In the genomic region with DNA sequence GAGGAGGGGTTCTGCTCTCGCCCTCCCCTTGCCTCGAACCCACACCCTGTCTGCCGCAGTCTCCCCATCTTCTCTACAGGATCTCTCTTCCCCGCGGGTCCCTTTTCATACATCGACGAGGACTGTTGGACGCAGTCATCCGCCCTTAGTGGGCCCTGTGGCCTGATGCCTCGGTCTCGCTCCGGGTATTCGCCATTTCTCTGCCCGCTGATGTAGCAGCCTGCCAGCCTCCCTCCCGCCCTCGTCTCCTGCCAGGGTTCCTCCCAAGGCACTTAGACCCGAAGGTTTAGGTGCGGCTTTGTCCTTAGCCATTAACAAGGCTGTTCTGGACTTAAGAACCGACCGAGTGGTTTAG, we compare ENCODE assay signal across 7 mouse cellular contexts. TPM values are rescaled to one million over a fixed set of nuclear protein-coding genes. Genes with fewer than 3 reads are reported as not detected.
DNase-seq lines count a peak whose midpoint lies in the region; ATAC-seq and TF ChIP-seq lines count a peak whose summit lies in the region.

No protein-coding gene starts in this region.

- no peak for TF ChIP-seq CTCF in spleen, adult 2 months (IDR thresholded peaks at IDR 0.05; ENCODE audit: extremely low read depth, insufficient read depth, insufficient read length, insufficient replicate concordance)
- no peak for TF ChIP-seq CTCF in olfactory bulb, adult 2 months (IDR thresholded peaks at IDR 0.05; ENCODE audit: insufficient read depth, low read depth, low read length)

- peak overlapping the region; percentile 89 for H3K4me2 ChIP-seq in embryonic facial prominence, embryonic 15.5 days (replicated peaks)

- H3K36me3 ChIP-seq in spleen, adult 2 months (ENCODE audit: control insufficient read depth, insufficient read depth, low read length), result no peaks in the 10 kb centered on the region
- no peaks in the 10 kb centered on the region for H3K36me3 ChIP-seq in embryonic facial prominence, embryonic 15.5 days
- H3K36me3 ChIP-seq in limb, embryonic 10.5 days, result no peaks in the 10 kb centered on the region

- no peak for ATAC-seq in embryonic facial prominence, embryonic 15.5 days (ENCODE audit: insufficient number of reproducible peaks, low FRiP score, low TSS enrichment, low read depth)

- peak overlapping the region; percentile 47 for H3K9ac ChIP-seq in embryonic facial prominence, embryonic 15.5 days

- no peak for DNase-seq in spleen, adult 2 months (ENCODE audit: low read depth in 1 of 2, low spot score in 2 of 2)
- no peak for DNase-seq in spleen, postnatal 10 days (ENCODE audit: low spot score in 2 of 2)
- peak; percentile 73 for DNase-seq in limb, embryonic 10.5 days (ENCODE audit: low spot score)
- no peak for DNase-seq in urinary bladder, postnatal 10 days (ENCODE audit: low spot score)
- no peak for DNase-seq in layer of hippocampus, postnatal 36 days

- peaks cover 16% of the 10 kb centered on the region for H3K27me3 ChIP-seq in spleen, adult 2 months (ENCODE audit: control insufficient read depth, insufficient read depth, low read length)
- H3K27me3 ChIP-seq in embryonic facial prominence, embryonic 15.5 days, result peaks cover 80% of the 10 kb centered on the region
- H3K27me3 ChIP-seq in limb, embryonic 10.5 days (ENCODE audit: low read depth, poor library complexity, severe bottlenecking), result peaks cover 68% of the 10 kb centered on the region

- H3K9me3 ChIP-seq in embryonic facial prominence, embryonic 15.5 days (replicated peaks), result no peaks in the 10 kb centered on the region
- H3K9me3 ChIP-seq in limb, embryonic 10.5 days (replicated peaks), result no peaks in the 10 kb centered on the region

- 4% methylated on average over 20 of the region's 20 CpGs for WGBS in spleen, adult 2 months
- WGBS in embryonic facial prominence, embryonic 15.5 days, result 2% methylated on average over 20 of the region's 20 CpGs
- under 1% methylated on average over 20 of the region's 20 CpGs for WGBS in limb, embryonic 10.5 days
- WGBS in olfactory bulb, adult 2 months, result 6% methylated on average over 20 of the region's 20 CpGs

- H3K4me1 ChIP-seq in spleen, adult 2 months (ENCODE audit: control insufficient read depth, insufficient read depth, insufficient read length), result no peaks in the 10 kb centered on the region; the same call in none of the 2 replicates
- H3K4me1 ChIP-seq in embryonic facial prominence, embryonic 15.5 days, result peaks cover 21% of the 10 kb centered on the region
- H3K4me1 ChIP-seq in limb, embryonic 10.5 days, result peaks cover 100% of the 10 kb centered on the region
- H3K4me1 ChIP-seq in olfactory bulb, adult 2 months (ENCODE audit: control insufficient read depth, insufficient read depth, low read length), result peaks cover 29% of the 10 kb centered on the region

- no peak overlapping the region for H3K27ac ChIP-seq in spleen, adult 2 months (ENCODE audit: insufficient read depth, low read length)
- H3K27ac ChIP-seq in embryonic facial prominence, embryonic 15.5 days (replicated peaks), result no peak overlapping the region
- H3K27ac ChIP-seq in limb, embryonic 10.5 days, result peak overlapping the region; percentile 95
- peak overlapping the region; percentile 87 for H3K27ac ChIP-seq in olfactory bulb, adult 2 months (ENCODE audit: insufficient read depth, low read depth, low read length)

- TF ChIP-seq POLR2A in spleen, adult 2 months (IDR thresholded peaks at IDR 0.05; ENCODE audit: low read depth, low read length), result no peak
- no peak for TF ChIP-seq POLR2A in olfactory bulb, adult 2 months (IDR thresholded peaks at IDR 0.05; ENCODE audit: insufficient read depth, low read depth, low read length)

- H3K4me3 ChIP-seq in spleen, adult 2 months (ENCODE audit: extremely low read depth, insufficient read depth, insufficient read length), result peak overlapping the region; percentile 39; the same call in 1 of the 2 replicates
- peak overlapping the region; percentile 50 for H3K4me3 ChIP-seq in embryonic facial prominence, embryonic 15.5 days (replicated peaks)
- peak overlapping the region; percentile 58 for H3K4me3 ChIP-seq in limb, embryonic 10.5 days
- peak overlapping the region; percentile 41 for H3K4me3 ChIP-seq in olfactory bulb, adult 2 months (ENCODE audit: insufficient read depth, low read depth, low read length)

RNA-seq across cellular contexts. Expression of a gene that starts 25.3 kb away (rescaled TPM):
- 29.6 and 34.9 TPM in 2 replicates for polyA plus RNA-seq in spleen, adult 2 months (2012; rRNA removed)
- polyA plus RNA-seq in embryonic facial prominence, embryonic 15.5 days (2015; fragmentation: Nextera tagmentation; extraction: Ambion mirVana), result 67.2 and 69.0 TPM in 2 replicates
- 26.3 and 33.5 TPM in 2 replicates for polyA plus RNA-seq in limb, embryonic 10.5 days (2016; fragmentation: Nextera tagmentation; extraction: Ambion mirVana)
- polyA plus RNA-seq in olfactory bulb, adult 2 months (2012; ENCODE audit: insufficient read depth, insufficient read length, low replicate concordance, missing spikeins), result not detected in 2 replicates
- 10 to 100 TPM; 86.7 to 89.8 TPM for total RNA-seq in layer of hippocampus, postnatal 36 days (2021)

Comparison
In these comparisons a context has a peak if more than half of its experiments do, and no peak if none do; other contexts are left out.
1. H3K27ac ChIP-seq: peak in limb, embryonic 10.5 days (single experiment) and olfactory bulb, adult 2 months (single experiment); none in spleen, adult 2 months (single experiment) and embryonic facial prominence, embryonic 15.5 days (single experiment).
2. Peak in every context shown above with its lines, with median percentiles within 50 percentile points of each other: H3K4me3 ChIP-seq.